Mouse (Mus musculus) midbrain, embryonic 14.5 days (tissue): ENCODE results near the gene Ube2ql1. TPM values are rescaled to one million over a fixed set of nuclear protein-coding genes. Genes with fewer than 3 reads are reported as not detected.

Experiments
- ATAC-seq: fragments of 200-750 bp; cut with Nextera tagmentation; 2 replicates; pipeline ENCODE4 v1.8.0; 2017; ENCODE audit warnings: moderate number of reproducible peaks, moderate library complexity; ENCODE audit not compliant: low FRiP score, low TSS enrichment
- DNase-seq: peaks from one replicate; pipeline ENCODE4 v3.0.0-alpha.2; 2015
- H3K27ac ChIP-seq: fragments of 300-500 bp; sonication (generic); replicated peaks from 2 replicates; pipeline ENCODE4 v1.5.1; 2014; ENCODE audit warnings: mild to moderate bottlenecking, low read depth, low read length, moderate library complexity
- H3K27me3 ChIP-seq: fragments of 300-500 bp; sonication (generic); 2 replicates; pipeline ENCODE4 v1.6.1; 2014; ENCODE audit warnings: low read length, control low read depth, mixed read lengths; ENCODE audit not compliant: control insufficient read depth, insufficient read depth
- H3K36me3 ChIP-seq: fragments of 300-500 bp; sonication (generic); 2 replicates; pipeline ENCODE4 v1.6.1; 2014; ENCODE audit warnings: low read length, control low read depth; ENCODE audit not compliant: control insufficient read depth, insufficient read depth
- H3K4me1 ChIP-seq: fragments of 300-500 bp; sonication (generic); 2 replicates; pipeline ENCODE4 v1.6.1; 2014; ENCODE audit warnings: mild to moderate bottlenecking, antibody characterized with exemption, low read length, control low read depth; ENCODE audit not compliant: control insufficient read depth, insufficient read depth
- H3K4me2 ChIP-seq: fragments of 300-500 bp; sonication (generic); 2 replicates; pipeline ENCODE4 v1.6.1; 2014; ENCODE audit warnings: mild to moderate bottlenecking, low read length, moderate library complexity
- H3K4me3 ChIP-seq: fragments of 300-500 bp; sonication (generic); replicated peaks from 2 replicates; pipeline ENCODE4 v1.5.1; 2014; ENCODE audit warnings: low read depth, low read length
- H3K9ac ChIP-seq: fragments of 300-500 bp; sonication (generic); replicated peaks from 2 replicates; pipeline ENCODE4 v1.6.1; 2014; ENCODE audit warnings: mild to moderate bottlenecking, low read length, moderate library complexity
- H3K9me3 ChIP-seq: fragments of 300-500 bp; sonication (generic); 2 replicates; pipeline ENCODE4 v1.6.1; 2016; ENCODE audit warnings: low read length, control low read depth, mixed read lengths; ENCODE audit not compliant: control insufficient read depth
- WGBS: fragments of 180-500 bp; shearing (Covaris S2); extraction: QIAGEN DNeasy Blood & Tissue Kit; methylation state at CpG from one replicate; pipeline ENCODE4 v1.1.7; 2014; 5-methylcytosine and 5-hydroxymethylcytosine counted together
- polyA plus RNA-seq: library from polyadenylated mRNA; unstranded; fragments of >200 nt; fragmentation: Nextera tagmentation; extraction: Ambion mirVana; gene quantifications from 2 replicates; pipeline ENCODE4 v1.2.1, GENCODE M21; 2014

Gene Ube2ql1
- polyA plus RNA-seq, 1 experiment from 2014 or later, result 34.4 TPM

GRCm38 (mm10) chr13:69654508-69654907, 85.2 kb downstream of the Ube2ql1 start:
- H3K4me3 ChIP-seq, result no peak overlapping the region

More at GRCm38 (mm10) chr13:69654508-69654907, 85.2 kb downstream of the Ube2ql1 start:
- H3K9me3 ChIP-seq, result no peaks in the 10 kb centered on the region
- no peaks in the 10 kb centered on the region for H3K4me1 ChIP-seq
- DNase-seq, result no peak
- no peak overlapping the region for H3K27ac ChIP-seq
- H3K4me2 ChIP-seq, result no peak overlapping the region
- whole genome bisulfite sequencing, result 78% methylated on average over 3 of the region's 3 CpGs
- ATAC-seq, result no peak
- H3K27me3 ChIP-seq, result no peaks in the 10 kb centered on the region
- no peak overlapping the region for H3K9ac ChIP-seq
- H3K36me3 ChIP-seq, result no peaks in the 10 kb centered on the region

Other genes starting within 250 kb of the Ube2ql1 start
- gene Nsun2, start 206.1 kb downstream of the Ube2ql1 start, polyA plus RNA-seq, result 57.3 and 82.8 TPM in 2 replicates
- 11.5 TPM in 2 replicates for gene Tent4a, start 205.3 kb downstream of the Ube2ql1 start, polyA plus RNA-seq
- 21.8 and 25.5 TPM in 2 replicates for gene Srd5a1, start 128.4 kb downstream of the Ube2ql1 start, polyA plus RNA-seq
- 145 TPM in 2 replicates for gene Med10, start 62.5 kb upstream of the Ube2ql1 start, polyA plus RNA-seq